Mouse (Mus musculus) spleen, postnatal 36 days (tissue): ENCODE data around the gene Atrnl1.
"Not testable (repeated sequence)": the region's sequence is repeated elsewhere in the genome, so short reads cannot be mapped to it uniquely, and the experiment has no call there.

Experiments used
- DNase-seq, 2 experiments: peaks; one replicate each; pipeline ENCODE4 v3.0.0; 2022; ENCODE audit warnings: low spot score in 2 of 2, mixed read lengths in 1 of 2

Atrnl1 gene

DNA sequence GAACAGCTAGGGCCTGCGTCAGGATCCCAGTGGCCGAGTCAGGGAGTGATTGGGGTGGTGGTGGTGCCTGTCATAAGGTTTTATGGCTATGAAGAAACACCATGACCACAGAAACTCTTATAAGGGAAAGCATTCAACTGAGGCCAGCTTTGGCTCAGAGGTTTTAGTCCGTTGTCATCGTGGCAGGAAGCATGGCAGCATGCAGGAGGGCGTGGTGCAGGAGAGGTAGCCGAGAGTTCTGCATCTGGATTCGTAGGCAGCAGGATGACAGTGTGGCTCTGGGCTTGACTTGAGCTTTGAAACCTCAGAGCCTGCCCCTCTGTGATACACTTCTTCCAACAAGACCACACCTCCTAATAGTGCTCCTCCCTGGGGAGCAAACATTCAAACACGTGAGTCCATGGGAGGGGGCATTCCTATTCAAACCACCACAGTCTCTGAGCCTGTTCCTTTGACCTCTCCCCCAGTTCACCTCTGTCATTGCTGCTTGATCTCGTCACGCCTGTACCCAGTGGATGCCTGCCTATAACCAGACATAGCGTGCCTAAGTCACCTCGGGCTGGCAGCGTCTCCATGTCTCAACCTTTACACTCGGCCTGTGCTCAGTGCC is 412.5 kb downstream of the Atrnl1 start:
- no peak for DNase-seq

DNA sequence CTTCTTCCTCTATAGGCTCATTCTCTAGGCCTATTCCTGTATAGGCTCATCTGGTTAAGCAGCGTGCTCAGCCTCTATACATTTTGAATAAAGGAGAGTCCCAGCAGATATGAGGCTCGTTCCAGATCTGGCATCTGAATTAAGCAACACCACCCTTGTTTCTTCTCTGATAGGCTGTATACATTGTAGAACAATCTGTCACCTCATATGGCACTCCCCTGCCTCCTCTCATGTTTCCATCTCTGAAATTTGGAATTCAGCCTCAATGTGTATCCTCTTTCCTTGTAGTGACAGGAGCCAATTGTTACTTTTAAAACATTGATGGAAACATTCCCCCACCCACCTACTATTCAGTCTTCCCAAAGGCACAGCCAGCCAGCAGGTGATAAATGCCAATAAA is 414.2 kb downstream of the Atrnl1 start:
- no peak for DNase-seq

DNA sequence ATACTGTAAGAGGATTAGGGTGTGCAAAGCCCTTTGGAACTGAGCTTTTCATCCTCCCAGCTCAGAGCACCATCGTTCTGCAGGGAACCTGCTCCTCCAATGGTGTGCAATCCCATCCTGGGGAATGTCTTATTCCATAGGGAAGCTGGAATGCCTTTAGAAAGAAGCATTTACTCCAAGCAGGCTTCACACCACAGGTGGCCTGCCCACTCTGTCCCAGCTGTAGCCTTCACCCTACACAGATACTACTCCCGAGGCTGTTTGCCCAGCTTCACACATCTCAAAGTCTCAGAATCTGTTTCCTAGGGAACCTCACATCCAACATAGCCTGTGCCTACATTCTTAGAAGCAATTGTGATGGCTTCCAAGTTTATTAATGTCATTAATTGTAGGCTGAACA is 418.8 kb downstream of the Atrnl1 start:
- DNase-seq = no peak

DNA sequence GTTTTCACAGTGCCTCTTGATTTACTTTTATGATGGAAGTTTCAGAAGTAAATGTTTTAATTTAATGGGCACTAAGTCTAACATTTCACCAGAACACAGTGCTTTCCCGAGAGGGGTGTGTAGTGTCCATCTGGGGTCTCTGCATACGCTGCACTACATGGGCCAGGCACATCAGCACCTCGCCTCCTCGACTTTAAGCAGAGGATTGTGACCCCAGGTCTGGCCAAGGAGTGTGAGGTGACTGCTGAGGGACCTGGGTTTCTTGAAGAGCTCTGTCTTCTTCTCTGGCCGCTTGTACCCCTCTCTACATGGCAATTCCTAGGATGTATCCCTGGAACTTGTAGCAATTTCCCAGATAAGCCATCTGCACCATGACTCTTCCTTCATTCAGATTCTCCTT is 422.4 kb downstream of the Atrnl1 start:
- no peak for DNase-seq

DNA sequence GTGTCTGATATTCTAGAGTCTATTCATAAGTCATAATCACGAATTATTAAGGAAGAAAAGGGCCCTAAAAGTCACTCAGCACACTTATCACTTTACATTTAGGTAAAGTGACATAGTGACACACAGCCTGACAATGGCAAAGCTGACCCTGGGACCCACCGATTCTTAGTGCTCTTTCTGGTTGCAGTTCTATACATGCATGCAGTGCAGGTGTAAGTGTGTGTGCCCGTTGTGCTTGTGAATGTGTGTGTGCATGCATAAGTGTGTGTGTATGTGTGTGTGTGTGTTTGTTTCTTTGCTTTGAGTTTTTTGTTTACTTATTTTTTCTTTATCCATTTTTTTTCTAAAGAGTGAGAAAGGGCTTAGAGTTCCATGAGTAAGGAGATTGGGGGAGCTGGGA is 425.3 kb downstream of the Atrnl1 start:
- DNase-seq = no peak

DNA sequence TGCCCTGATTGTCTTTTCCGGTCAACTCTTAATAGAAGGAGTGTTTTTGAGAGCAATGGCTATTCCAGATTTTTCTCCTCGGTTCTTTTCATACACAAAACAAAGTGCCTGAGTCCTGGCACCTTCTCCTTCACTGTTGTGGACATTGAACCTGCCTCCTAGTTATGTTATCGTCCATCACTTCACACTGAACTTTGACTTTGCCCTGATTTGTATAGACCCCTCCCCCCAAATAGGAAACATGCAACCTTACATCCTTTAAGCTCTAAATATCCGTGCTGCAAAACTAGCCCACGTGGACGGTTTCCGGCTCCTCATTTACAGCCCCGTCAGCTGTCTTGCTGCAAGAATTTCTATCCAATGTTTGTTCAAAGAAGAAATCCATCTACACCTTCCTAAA is 432.3 kb downstream of the Atrnl1 start:
- DNase-seq = no peak

DNA sequence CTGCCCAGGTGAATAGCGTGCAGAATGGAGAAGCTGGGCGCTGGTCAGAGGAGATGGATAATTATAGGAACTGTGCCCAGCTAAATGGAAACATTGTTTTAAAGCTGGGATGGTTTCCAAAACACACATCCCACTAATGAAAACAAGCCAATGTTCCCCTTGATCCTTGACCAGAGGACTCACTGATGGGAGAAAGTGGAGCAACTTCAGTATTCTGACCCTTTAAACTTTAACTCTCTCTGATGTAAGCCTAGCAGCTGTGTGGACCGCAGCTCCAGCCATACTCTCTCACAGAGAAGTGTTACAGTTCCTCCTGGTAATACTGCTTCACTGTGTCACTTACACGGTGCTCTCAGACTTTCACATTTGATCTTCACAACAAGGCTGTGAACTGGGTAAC is 432.7 kb downstream of the Atrnl1 start:
- no peak for DNase-seq

DNA sequence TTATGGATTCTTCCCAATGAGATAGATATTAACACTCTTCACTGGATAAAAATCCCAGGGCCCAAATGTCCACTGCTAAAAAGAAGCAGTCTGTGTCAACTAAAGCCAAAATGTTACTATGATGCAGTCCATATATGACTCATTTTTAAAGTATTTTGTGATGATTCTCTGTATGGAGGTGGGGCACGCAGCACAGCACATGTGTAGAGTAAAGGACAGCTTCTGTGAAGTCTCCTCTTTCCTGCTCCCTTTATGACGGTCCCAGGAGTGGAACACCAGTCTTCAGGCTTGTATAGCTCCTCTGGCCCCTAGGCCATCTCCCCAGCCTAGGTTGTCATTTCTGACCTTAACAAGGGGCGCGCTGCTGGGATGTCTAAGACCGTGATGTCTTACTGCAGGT is 434.0 kb downstream of the Atrnl1 start:
- no peak for DNase-seq

DNA sequence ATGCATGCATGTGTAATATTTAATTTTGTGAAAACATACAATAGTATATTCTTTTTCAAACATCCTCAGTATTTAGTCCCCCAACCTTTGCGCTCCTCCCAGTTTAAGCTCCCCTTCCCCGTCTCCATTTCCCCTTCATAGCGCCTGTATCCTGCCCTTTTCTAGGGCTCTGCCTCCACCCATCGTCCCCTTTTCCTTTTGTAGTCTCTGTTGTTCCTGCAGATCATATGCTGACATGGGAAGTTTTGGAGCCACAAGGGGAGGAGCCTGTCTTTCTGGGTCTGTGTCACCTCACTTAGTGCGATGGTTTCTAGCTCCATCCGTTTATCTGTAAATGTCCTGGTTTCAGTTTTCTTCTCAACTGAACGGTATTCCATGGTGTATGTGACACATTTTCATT is 435.8 kb downstream of the Atrnl1 start:
- DNase-seq = no peak

DNA sequence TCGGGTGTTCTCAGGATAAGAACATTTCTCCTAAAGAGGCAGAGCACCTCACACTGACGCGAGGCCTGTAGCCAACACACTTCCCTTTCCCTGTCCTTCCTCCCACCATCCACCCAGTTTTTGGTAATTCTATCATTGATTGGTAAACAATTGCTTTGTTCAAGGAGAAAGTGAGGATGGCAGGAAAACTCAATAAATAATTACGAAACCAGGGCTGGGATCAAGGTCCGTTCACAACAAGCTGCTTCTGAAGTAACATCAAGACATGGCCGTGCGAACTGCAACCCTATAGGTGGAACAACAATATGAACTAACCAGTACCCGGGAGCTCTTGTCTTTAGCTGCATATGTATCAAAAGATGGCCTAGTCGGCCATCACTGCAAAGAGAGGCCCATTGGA is 439.6 kb downstream of the Atrnl1 start:
- not testable (repeated sequence) for DNase-seq

DNA sequence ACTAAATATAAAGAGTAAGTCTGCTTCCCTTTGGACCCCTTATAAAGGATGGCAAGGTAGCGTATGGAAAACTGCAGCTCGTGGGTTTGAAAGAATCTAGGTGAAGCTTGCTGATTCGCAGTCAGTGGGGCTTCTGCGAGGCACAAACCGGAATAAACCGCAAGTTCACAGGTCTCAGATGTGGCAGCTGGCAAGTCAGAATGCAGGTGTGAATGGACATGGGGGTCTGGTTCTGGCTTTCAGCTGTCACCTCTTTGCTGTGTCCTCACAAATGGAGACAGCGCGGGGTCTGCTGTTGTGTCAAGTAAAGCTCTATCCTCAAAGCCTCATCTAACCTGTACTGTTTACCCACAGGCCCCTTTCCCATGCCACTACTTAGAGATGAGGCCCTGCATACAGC is 440.2 kb downstream of the Atrnl1 start:
- DNase-seq = no peak

DNA sequence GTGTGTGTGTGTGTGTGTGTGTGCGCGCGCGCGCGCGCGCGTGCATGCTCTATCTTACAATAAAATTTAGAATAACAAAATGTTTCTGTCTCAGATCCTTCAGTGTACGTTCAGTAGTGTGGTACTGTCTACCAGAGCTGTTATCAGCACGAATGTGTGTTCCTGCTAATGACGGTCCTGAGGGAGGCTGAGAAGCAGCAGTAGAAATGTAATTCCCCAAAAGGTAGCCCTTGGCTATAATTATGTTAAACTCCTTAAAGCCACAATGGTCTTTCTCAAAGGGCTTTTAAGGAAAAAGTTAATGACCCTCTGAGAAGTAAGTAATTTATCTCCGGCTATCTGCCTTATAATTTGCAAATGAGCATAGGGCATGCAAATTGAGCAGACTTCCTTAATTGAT is 441.1 kb downstream of the Atrnl1 start:
- no peak for DNase-seq

DNA sequence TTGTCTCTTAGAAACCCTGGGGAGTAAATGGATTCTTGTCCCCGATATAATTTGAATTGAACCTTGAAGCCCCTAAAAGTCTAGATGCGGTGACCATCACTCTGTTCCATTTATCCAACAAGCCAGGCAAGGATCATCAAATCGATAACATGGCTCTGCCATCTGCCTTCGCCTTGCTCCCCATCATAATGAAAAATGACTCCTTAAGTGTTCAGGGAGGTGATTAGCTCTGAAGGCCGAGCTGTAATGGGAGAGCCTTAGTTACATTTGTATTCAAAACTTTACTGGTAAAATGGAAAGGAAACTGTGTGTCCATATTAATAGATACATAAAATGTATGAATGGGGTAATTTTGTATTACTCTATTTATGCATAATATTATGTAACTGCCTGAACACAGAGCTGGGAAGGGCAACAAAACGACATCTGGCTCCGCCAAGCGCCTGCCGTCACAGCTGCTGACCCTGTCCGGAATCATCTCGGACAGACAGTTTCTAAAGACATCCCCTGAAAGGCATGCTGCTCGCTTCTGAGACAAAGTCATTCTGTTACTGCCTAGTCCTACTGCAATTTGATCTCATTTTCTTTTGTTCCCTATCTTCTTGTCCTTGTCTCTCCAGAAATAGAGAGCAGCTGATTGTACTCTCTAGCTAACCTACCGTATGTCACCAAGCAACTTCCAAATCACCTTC is 441.8 kb downstream of the Atrnl1 start:
- no peak for DNase-seq

DNA sequence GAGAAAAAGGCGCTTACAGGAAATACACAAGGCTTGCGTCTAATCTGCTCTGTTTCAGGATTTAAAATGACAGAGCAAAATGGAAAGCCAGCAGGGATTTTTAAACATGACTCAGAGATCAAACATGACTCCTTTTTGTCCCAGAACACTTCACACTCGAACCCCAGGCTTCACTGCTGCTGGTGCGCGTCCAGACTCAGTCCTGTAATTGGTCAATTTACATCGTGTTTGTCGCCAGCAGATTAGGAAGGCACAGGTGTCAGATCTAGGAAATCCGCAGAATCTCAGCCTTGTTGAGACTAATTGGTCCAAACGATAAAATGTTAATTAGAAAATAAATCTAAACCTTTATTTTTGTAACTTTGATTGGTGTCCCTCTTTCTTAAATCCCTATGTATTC is 448.9 kb downstream of the Atrnl1 start:
- DNase-seq = no peak

DNA sequence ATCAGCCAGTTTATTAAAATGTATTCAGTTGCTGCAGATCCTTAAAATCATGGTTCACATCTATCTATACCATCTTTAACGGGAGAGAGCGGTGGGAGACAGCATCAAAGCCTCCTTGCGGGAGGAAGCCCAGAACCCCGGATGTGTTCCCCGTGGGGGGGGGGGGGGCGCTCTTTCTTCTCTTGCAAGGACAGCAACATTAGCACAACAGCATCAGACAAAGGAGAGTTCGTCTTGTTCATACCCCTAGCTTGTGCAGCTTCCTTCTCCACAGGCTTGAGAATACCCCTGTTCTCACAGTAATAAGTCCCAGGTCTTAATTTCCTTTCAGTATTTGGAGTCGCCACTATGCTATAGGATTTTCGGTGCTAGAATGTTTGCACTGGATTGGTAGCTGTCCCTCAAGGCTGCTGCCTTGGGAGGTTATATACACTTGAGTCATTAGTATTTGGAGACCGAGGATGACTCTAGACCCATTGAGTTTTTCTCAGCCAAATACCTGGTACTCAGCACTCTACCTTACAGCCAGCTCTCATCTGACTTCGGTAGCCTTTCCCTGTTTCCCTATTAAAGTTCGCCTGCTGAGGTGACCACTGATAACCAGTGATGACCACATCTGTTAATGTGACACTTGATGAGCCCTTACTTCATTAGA is 449.5 kb downstream of the Atrnl1 start:
- DNase-seq = no peak

DNA sequence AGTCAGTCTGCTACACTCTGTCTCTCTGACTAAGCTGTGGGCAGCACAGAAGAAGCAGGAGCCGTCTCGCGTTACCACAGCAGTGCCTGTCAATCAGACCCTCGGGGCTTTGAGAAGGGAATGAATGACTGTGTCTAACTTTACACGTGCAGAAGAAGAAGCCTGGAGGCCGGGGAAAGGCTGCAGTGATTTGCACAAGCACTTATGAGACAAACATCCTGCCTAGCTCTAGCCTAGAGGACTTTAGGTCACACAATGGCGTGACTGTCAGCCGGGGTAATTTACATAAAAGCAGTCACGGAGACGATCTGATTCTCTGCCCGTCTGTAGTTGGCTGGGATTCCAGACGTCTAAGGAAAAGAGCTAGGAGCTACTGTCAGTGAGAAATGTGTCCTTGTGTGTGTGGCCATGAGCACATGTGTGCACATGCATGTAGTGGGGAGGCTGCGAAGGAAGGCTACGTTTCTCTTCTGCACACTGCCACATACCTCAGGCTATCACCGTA is 450.1 kb downstream of the Atrnl1 start:
- no peak for DNase-seq

DNA sequence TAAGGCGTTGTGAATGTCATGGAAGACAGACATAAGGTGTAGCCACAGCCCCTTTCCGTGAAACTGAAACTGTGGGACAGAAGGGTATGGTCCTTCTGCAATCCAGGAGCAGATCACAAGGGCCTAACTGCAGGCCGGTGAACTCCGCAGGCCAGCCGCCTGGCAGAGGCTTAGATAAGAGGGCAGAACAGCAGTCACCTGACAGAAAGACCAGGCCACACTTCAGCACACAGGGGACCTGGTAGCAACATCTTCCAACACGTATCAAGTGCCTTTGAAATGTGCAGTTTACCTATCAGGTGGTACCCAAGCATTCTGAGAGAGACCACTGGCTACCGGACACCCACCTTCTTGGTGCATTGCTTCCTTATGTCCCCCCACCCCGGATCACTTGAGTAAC is 451.1 kb downstream of the Atrnl1 start:
- DNase-seq = no peak

DNA sequence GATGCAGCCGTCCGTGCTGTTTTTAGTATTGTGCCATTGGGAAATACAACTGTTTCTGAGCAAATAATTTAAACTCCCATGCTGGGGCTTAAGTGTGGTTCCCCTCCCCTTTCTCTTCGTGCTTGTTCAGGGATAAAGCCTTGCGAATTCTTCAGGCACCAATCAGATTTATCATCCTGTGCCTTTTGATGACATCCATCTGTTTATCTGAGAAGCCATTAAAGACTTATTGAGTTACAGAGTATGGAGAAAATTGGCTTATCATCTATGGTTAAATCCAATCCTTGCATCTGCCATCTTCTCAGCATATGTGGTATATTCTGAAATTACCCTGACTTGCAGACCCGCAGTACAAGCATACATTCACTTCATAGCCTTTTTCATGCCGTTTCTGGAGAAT is 452.7 kb downstream of the Atrnl1 start:
- DNase-seq = no peak

DNA sequence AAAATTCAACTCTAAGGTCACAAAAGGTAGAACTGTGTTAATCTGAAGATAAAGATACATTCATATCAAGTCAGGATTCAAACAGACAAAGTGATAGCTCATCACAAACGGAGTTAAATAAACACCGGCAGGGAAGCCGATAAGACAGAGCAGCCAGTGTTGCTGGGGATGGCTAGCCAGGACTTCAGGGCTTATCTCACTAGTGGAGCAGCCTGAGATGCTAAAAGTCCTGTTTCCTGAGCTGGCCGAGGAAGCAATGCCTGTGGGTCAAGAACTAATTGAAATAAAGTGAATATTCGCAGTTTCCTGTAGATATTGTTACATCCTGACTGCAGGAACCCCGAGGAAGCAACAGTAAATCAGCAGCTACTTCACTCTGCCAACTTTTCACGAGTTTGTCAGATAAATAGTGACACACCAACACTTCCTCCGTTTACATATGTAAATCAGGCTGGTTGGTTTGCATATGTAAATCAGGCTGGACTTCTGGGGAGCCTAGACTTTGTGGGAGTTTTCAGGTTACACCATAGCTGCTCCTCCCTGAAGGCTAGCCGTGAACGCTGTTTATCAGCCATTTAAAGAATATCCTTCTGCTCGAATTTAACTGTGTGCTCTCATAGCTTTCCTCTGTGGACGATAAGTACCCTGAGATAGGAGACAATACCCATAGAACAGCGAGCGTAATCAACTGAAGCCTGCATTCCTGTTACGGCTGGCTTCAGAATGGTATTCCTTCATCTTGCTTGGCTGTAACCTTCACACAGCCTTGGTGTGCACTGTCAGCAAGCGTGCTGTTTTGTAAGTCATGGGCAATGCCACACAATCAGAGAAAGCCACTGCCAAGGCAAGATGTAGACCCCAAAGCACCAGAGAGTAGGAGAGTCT is 453.5 kb downstream of the Atrnl1 start:
- DNase-seq = no peak

DNA sequence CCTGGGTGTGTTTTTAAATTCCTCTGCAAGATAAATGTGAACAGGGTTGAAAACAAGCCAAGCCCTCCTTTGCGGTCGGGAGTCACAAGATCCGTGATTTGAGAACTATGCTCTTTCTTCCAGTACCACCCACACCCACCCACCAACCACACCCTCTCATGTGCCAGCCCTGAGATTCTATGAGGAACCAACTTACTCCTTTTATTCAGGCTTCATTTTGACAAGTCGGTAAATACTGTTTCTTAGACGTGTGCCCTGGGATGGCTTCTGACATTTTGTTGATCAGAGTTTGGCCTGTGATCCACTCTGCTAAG is 454.1 kb downstream of the Atrnl1 start:
- no peak for DNase-seq

DNA sequence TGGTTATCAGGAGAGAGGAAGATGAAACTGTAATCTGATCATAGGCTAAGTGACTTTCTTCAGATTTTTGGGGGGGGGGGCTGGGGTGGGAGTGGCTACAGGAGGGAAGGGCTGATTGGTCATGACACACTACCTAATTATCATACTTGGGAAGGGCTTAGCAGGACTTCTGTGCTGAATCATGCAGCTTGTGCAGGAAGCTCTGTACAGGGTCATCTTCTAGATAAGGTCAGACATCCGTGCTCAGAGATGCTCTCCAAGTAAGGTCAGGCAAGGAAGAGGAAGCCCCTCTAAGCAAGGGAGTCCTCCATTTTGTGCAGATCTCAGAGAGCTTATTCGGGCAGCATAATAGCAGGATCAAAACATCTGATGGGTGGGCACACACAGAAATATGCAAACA is 454.7 kb downstream of the Atrnl1 start:
- DNase-seq = no peak

DNA sequence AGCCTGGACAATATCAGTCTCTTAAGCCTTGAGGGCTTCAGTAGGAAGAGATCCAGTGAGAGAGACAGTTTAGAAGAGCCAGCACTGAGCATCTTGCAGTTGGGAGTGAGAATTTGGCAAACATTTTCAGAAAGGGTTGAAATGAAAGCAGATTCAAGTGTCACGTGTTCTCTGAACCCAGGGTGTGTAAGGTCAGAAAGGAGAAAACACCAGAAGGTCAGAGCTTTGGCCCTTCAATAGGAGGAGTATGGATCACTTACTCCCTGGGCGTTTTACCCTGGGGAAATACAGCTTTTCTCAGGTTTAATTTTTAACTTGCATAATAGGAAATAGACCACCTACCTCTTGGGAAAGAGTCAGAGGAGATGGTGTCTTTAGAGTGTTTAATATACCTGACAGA is 457.3 kb downstream of the Atrnl1 start:
- no peak for DNase-seq
